11 mouse cellular contexts compared by ENCODE assay signal in the genomic region with DNA sequence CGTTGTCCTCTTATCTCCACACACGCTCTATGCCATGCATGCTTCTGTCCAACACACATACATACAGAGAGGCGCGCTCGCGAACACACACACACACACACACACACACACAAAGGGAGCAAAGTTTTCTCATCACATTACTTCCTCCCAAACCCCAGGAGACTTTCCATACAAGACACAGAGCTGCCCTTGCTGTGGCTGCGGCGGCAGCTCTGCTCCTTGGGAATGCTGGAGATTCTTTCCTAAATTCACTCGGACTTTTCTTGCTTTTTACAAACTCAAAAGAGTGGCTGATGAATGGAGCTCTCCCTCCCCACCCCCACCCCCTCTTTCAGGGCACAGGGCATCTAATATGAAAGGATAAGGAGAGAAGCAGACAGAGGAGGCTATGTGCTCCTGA. TPM values are rescaled to one million over a fixed set of nuclear protein-coding genes. Genes with fewer than 3 reads are reported as not detected.
DNase-seq lines count a peak whose midpoint lies in the region; ATAC-seq and TF ChIP-seq lines count a peak whose summit lies in the region.
"Had no signal": no experiment of that assay in that cellular context is flagged by ENCODE, and none has a peak within 500 bp of the region (broad histone marks: within the 10 kb centered on the region; RNA-seq: fewer than 3 reads in every experiment).

No protein-coding gene starts in this region.

- WGBS in forebrain, postnatal 0 days: 44% methylated on average over 9 of the region's 9 CpGs
- WGBS in forebrain, embryonic 15.5 days: 32% methylated on average over 9 of the region's 9 CpGs
- 58% methylated on average over 9 of the region's 9 CpGs for WGBS in heart, embryonic 15.5 days

- H3K9me3 ChIP-seq in forebrain, postnatal 0 days (ENCODE audit: low read length): no peaks in the 10 kb centered on the region
- H3K9me3 ChIP-seq in forebrain, embryonic 15.5 days: no peaks in the 10 kb centered on the region
- no peaks in the 10 kb centered on the region for H3K9me3 ChIP-seq in heart, embryonic 15.5 days (replicated peaks)

- TF ChIP-seq CTCF in forebrain, postnatal 0 days (IDR thresholded peaks at IDR 0.05; ENCODE audit: low read depth): no peak

- H3K4me3 ChIP-seq in forebrain, postnatal 0 days (ENCODE audit: low read depth, low read length): no peak overlapping the region
- no peak overlapping the region for H3K4me3 ChIP-seq in forebrain, embryonic 15.5 days
- H3K4me3 ChIP-seq in heart, embryonic 15.5 days: no peak overlapping the region

- 0 out of 2 replicates have a peak, but pooled peaks have one; percentile 38 for ATAC-seq in forebrain, postnatal 0 days
- ATAC-seq in forebrain, embryonic 15.5 days (replicated peaks): no peak
- no peak for ATAC-seq in heart, embryonic 15.5 days (replicated peaks; ENCODE audit: insufficient number of reproducible peaks, insufficient read depth, low FRiP score, low read depth)

- H3K27me3 ChIP-seq in forebrain, postnatal 0 days (ENCODE audit: insufficient read depth, low read length): no peaks in the 10 kb centered on the region
- no peaks in the 10 kb centered on the region for H3K27me3 ChIP-seq in forebrain, embryonic 15.5 days
- no peaks in the 10 kb centered on the region for H3K27me3 ChIP-seq in heart, embryonic 15.5 days

- H3K27ac ChIP-seq in forebrain, postnatal 0 days (ENCODE audit: low read depth, low read length): no peak overlapping the region
- no peak overlapping the region for H3K27ac ChIP-seq in forebrain, embryonic 15.5 days (replicated peaks)
- peak overlapping the region; percentile 20; the same call in 1 of the 2 replicates for H3K27ac ChIP-seq in heart, embryonic 15.5 days

- intact Hi-C loops in left cerebral cortex, postnatal 36 days (cut with DNase I): no loop called here

- no peak for DNase-seq in forebrain, postnatal 0 days
- DNase-seq in kidney, adult 9 months: peak; percentile 12
- DNase-seq in kidney, adult 11 months: no peak
- DNase-seq in embryo, embryonic 10.5 days (ENCODE audit: low spot score): peak; percentile 4
- DNase-seq in lung, postnatal 25 days (ENCODE audit: low spot score): no peak
- DNase-seq in left cerebral cortex, postnatal 36 days (ENCODE audit: low spot score in 2 of 2): no peak
- DNase-seq: cerebellum, adult 11-12 months; layer of hippocampus, postnatal 36 days; right cerebral cortex, postnatal 14 days had no signal

- H3K4me1 ChIP-seq in forebrain, postnatal 0 days (ENCODE audit: insufficient read depth): no peaks in the 10 kb centered on the region
- no peaks in the 10 kb centered on the region for H3K4me1 ChIP-seq in forebrain, embryonic 15.5 days
- H3K4me1 ChIP-seq in heart, embryonic 15.5 days (replicated peaks): no peaks in the 10 kb centered on the region

- no peak overlapping the region for H3K9ac ChIP-seq in forebrain, postnatal 0 days
- no peak overlapping the region for H3K9ac ChIP-seq in forebrain, embryonic 15.5 days (replicated peaks)
- no peak overlapping the region for H3K9ac ChIP-seq in heart, embryonic 15.5 days

- no peak overlapping the region for H3K4me2 ChIP-seq in forebrain, postnatal 0 days (ENCODE audit: low read depth)
- no peak overlapping the region for H3K4me2 ChIP-seq in forebrain, embryonic 15.5 days (replicated peaks)
- no peak overlapping the region for H3K4me2 ChIP-seq in heart, embryonic 15.5 days

- no peaks in the 10 kb centered on the region for H3K36me3 ChIP-seq in forebrain, postnatal 0 days (ENCODE audit: insufficient read depth)
- no peaks in the 10 kb centered on the region for H3K36me3 ChIP-seq in forebrain, embryonic 15.5 days
- no peaks in the 10 kb centered on the region for H3K36me3 ChIP-seq in heart, embryonic 15.5 days

RNA-seq across cellular contexts. Expression of a gene that starts 52.2 kb away (rescaled TPM):
- total RNA-seq in forebrain, postnatal 0 days (2014; rRNA removed): 5.5 and 7.4 TPM in 2 replicates
- polyA plus RNA-seq in forebrain, postnatal 0 days (2015; fragmentation: Nextera tagmentation; extraction: Ambion mirVana): 3.4 and 3.5 TPM in 2 replicates
- 4.4 and 7.0 TPM in 2 replicates for polyA plus RNA-seq in forebrain, embryonic 15.5 days (2015; fragmentation: Nextera tagmentation; extraction: Ambion mirVana)
- polyA plus RNA-seq in heart, embryonic 15.5 days (2015; fragmentation: Nextera tagmentation; extraction: Ambion mirVana): 35.6 and 36.0 TPM in 2 replicates
- 10 to 100 TPM; 11.4 to 14.7 TPM for total RNA-seq in left cerebral cortex, postnatal 36 days (2021)

Comparison
In these comparisons a context has a peak if more than half of its experiments do, and no peak if none do; other contexts are left out.
1. DNase-seq: peak in kidney, adult 9 months (single experiment) and embryo, embryonic 10.5 days (single experiment); none in forebrain, postnatal 0 days (single experiment), kidney, adult 11 months (single experiment), lung, postnatal 25 days (single experiment) and left cerebral cortex, postnatal 36 days (0 of 2).